Mouse (Mus musculus): ENCODE data around the gene Polg.

Gene Polg

GRCm38 (mm10) chr7:79464776-79465420 is 1.3 kb downstream of the Polg start:
- peak in 1 of 2 experiments; percentile 6 for DNase-seq

GRCm38 (mm10) chr7:79463376-79464077 is 2.6 kb downstream of the Polg start:
- no peak for DNase-seq

GRCm38 (mm10) chr7:79461721-79462120 is 4.4 kb downstream of the Polg start:
- DNase-seq: no peak

GRCm38 (mm10) chr7:79447486-79447885 is 18.7 kb downstream of the Polg start:
- DNase-seq: no peak

- no peak for DNase-seq
Observed at GRCm38 (mm10) chr7:79447048-79447447, 19.1 kb downstream of the Polg start.

- no peak for DNase-seq
Observed at GRCm38 (mm10) chr7:79440035-79440434, 26.1 kb downstream of the Polg start.

- no peak for DNase-seq
Observed at GRCm38 (mm10) chr7:79428243-79428642, 37.9 kb downstream of the Polg start.

GRCm38 (mm10) chr7:79425804-79426203 is 40.4 kb downstream of the Polg start:
- no peak for DNase-seq

GRCm38 (mm10) chr7:79422876-79423275 is 43.3 kb downstream of the Polg start:
- DNase-seq: no peak

- no peak for DNase-seq
Observed at GRCm38 (mm10) chr7:79419950-79420349, 46.2 kb downstream of the Polg start.

- DNase-seq: no peak
Observed at GRCm38 (mm10) chr7:79414449-79415375, 51.5 kb downstream of the Polg start.

GRCm38 (mm10) chr7:79400296-79400695 is 65.9 kb downstream of the Polg start:
- no peak for DNase-seq

- DNase-seq: no peak
Observed at GRCm38 (mm10) chr7:79398971-79399370, 67.2 kb downstream of the Polg start.

- DNase-seq: no peak
Observed at GRCm38 (mm10) chr7:79398426-79398825, 67.7 kb downstream of the Polg start.

- DNase-seq: no peak
Observed at GRCm38 (mm10) chr7:79397446-79397963, 68.7 kb downstream of the Polg start.
